Mouse (Mus musculus): Measurements from ENCODE around the gene Pard3.

Pard3 gene

DNA sequence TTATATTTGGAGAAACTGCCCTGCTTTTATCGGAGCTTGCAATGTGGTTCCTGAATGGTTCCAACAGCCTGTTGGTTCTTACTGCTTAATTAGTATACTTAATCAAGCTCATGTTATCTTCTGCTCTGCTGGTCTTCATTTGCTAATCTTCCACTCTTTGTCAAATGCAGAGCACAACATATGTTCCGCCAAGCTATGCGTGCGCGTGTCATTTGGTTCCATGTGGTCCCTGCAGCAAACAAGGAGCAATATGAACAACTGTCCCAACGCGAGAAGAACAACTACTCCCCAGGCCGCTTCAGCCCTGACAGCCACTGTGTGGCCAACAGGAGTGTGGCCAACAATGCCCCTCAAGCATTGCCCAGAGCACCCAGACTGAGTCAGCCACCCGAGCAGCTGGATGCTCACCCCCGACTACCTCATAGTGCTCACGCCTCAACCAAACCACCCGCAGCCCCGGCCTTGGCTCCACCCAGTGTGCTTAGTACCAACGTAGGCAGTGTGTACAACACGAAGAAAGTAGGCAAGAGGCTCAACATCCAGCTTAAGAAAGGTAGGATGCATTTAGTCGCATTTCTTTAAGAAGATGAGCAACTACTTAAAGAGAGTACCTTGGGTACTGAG, 307.7 kb downstream of the Pard3 start:
- ChIA-PET POLR2A (interaction anchor here in 1 of 4 experiments (1.2 to 1.4 kb wide), 2 partner anchors 38 to 243 kb away, joined by 3 to 4 read pairs; no protein-coding TSS in a partner anchor), CTCF (interaction anchor here in 1 of 4 experiments (0.6 kb wide), 1 partner anchor 223 kb away, joined by 3 read pairs; no protein-coding TSS in a partner anchor)

DNA sequence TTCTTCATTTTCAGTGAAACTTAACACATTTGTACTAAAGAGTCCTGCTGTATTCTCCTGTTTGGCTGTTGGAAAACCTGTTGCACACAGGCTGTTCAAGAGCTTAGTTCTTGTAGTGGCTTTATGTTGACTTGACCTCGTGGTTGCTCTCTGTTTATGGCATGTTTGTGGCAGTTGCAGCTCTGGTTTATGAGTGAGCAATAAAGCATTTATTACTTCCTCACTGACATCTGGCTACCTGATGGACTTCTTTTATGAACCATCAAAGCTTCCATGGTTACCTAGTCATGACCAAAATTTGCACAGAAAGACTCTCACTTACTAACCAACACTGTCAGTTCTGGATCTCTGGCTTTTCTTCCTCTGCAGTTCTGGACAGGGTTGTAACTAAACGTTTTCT, 314.1 kb downstream of the Pard3 start:
- POLR2A ChIA-PET = no interaction called here
- CTCF ChIA-PET = no interaction called here

DNA sequence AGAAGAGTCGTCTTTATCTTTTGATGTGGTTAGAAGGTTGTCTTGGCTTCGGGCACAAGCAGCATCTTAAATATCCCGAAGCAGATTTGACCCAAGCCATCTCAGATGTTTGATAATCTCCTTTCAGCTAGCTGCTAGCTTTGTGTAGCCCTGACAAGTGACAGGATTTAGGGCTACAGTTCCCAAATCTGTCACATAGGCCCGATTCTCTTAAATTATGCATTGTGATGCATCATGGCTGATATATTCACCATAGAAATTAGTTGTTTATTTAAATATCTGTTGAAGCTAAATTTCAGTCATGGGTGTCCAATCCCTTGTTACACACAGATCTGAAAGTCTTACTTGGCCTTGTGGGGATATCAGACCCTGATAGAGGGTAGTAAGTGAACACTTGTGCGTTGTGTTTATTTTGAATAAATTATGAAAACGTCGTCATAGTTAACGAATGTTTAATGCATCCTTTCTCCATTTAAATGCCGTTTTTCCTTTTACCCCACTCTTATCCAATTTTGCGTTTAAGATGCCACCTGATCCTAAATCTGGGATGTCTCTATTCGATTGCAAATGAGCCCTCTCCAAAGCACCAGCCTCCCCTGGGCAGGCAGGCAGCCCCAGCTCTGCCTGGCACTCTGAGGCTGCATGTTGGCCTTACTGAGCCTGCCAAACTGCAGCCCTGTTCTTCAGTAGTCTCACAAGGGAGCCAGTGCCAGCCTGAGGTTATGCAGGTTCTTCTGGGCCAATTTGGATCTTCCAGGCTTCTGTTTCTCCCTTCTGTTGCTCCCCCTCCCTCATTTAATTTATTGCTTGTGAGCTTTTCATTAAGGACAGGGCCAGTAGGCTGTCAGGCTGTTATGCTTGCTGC, 315.5 kb downstream of the Pard3 start:
- POLR2A ChIA-PET = interaction anchor here in 1 of 4 experiments (1.1 kb wide), 1 partner anchor 14 kb away, joined by 3 read pairs; no protein-coding TSS in a partner anchor

DNA sequence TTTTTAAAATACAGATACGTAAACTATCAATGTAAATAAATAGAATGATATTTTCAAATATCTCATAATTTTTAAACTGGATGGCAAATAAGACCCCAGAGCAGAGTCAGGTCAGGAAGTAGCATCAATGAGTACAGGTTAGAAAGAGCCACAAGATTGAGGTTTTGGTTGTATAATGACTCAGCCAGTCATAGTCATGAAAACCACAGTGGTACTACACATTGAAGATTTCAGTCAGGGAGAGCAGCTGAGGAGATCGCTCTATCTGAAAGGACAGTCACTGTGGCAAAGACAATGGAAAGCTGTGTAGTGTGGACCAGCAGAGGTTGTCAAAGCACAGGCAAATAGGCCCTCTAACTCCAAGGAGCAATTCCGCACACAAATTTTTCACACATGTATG, 317.6 kb downstream of the Pard3 start:
- POLR2A ChIA-PET = no interaction called here
- CTCF ChIA-PET = no interaction called here

More for the DNA sequence above, 315.5 kb downstream of the Pard3 start:
- CTCF ChIA-PET = no interaction called here

DNA sequence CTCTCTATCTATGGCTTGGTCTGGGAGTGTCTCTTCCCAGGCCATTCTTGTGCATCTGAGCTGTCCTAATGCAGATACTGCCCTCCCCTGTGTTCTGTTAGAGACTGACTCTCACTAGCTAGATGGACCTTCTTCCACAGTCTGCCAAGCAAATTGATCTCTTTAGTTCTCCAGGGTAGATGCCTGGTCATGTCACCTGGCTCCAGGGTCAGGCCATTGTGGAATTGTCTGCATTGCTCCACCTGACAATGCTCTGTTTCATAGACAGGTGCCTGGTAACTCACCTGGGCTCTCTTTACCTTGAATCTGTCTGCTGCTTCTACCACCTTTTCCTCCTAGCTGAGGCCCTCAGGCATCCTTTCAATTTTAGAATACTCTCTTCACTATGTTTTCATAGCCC, 329.0 kb downstream of the Pard3 start:
- CTCF ChIA-PET = no interaction called here

DNA sequence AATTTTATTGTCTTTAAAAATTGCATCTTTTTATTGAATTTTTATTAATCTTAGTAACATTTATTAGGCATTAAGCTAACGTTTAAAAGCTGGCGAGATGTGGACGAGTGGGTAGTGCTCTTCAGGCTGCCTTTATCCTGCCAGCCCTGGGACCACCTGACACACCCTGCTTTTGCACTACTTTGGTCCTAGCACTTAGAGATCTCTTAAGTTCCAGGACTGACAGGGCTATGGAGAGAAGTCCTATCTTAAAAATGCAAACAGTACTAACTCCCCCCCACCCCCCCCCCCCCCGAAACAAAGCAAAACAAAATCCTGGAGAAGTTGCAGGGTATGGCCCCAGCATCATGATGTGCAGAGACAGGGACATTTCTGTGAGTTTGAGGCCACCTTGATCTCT, 331.8 kb downstream of the Pard3 start:
- ChIA-PET POLR2A (interaction anchor here in 1 of 4 experiments (0.7 kb wide), 3 partner anchors 9 to 119 kb away, joined by 3 to 4 read pairs (median 3); no protein-coding TSS in a partner anchor), CTCF (interaction anchor here in 1 of 4 experiments (0.7 kb wide), 1 partner anchor 1113 kb away, joined by 3 read pairs; no protein-coding TSS in a partner anchor)

More for the DNA sequence above, 329.0 kb downstream of the Pard3 start:
- POLR2A ChIA-PET = no interaction called here

DNA sequence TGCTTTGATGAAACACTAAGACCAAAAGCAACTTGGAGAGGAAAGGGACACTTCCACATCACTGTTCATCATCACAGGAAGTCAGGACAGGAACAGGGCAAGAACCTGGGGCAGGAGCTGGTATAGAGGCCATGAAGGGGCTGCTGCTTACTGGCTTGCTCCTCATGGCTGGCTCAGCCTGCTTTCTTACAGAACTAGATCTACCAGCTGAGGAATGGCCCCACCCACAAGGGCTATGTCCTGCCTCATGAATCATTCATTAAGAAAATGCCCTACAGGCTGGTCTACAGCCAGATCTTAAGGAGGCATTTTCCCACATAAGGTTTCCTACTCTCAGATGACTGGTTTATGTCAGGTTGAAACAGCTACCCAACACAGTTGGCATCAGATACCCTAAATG, 342.1 kb downstream of the Pard3 start:
- CTCF ChIA-PET = interaction anchor here in 1 of 4 experiments (0.7 kb wide), 1 partner anchor 958 kb away, joined by 3 read pairs; no protein-coding TSS in a partner anchor
- POLR2A ChIA-PET = interaction anchor here in 2 of 4 experiments (0.7 to 1.5 kb wide), 5 partner anchors 16 to 36 kb away, joined by 3 to 5 read pairs (median 4); no protein-coding TSS in a partner anchor

DNA sequence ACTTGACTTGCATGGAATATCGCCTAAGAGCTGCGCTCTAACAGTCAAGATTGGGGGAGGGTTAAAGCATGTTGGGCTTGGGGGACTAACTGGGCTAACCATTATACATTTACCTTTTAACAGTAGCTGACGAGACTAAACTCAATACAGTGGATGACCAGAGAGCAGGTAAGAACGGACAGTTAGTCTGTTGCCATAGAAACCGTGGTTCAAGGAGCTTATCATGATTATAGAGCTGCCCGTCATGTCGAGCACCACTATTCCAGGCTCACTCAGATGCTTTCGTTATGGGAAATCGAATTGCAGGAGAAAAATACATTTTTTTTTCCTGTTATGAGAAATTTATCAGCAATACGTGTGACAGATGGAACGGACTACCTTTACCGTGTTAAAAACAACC, 346.9 kb downstream of the Pard3 start:
- CTCF ChIA-PET = no interaction called here
- POLR2A ChIA-PET = interaction anchor here in 1 of 4 experiments (0.6 to 1.8 kb wide), 3 partner anchors 11 to 472 kb away, joined by 3 to 6 read pairs (median 4); no protein-coding TSS in a partner anchor

DNA sequence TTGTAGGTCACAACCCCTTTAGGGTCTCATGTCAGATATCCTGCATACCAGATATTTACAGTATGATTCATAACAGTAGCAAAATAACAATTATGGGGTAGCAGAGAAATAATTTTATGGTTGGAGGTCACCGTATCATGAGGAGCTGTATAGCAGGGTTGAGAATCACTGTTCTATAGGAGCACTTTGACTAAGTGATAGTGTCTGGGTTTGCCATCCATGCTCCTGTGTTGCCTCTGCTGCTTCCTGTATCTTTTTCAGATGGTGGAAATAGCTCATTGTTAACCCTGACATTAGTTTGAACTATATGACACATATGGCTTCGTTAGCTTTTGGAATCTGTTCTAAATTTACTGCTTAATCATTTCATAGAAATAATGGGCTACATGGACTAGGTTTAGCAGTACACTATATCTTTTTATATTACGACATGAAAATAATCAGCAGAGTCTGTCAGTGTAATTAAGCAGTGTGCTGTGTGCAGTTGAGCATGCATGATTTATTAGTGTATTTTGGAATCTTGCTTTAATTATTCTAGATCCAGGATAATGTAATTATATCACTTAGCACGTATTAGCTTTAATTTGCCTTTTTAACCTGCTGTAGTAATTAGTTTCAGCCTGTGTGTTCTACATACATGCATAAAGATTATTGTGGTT, 347.6 kb downstream of the Pard3 start:
- CTCF ChIA-PET = no interaction called here

DNA sequence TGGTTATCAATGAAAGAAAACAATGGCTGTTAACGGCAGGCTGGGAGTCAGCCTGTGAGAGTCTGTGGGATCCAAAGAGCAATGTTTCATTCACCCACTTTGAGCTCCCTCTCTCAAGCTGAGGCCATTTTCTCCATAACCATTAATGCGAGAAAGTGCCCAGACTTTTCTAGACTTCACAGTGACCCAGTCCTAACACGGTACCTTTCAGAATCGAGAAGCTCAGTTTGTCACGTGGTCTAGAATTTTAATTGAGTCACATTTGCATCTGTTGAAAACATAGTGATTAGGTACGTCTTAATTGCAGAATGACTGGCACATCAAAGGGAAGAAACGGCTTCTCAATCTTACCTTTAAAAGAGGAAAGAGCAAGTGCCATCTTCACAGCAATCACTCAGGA, 359.3 kb downstream of the Pard3 start:
- ChIA-PET POLR2A (interaction anchor here in 2 of 4 experiments (0.7 to 1.3 kb wide), 3 partner anchors 11 to 15 kb away, joined by 3 read pairs; no protein-coding TSS in a partner anchor), CTCF (interaction anchor here in 2 of 4 experiments (0.6 to 1.2 kb wide), 2 partner anchors 10 to 28 kb away, joined by 3 to 11 read pairs; no protein-coding TSS in a partner anchor)

More for the DNA sequence above, 347.6 kb downstream of the Pard3 start:
- POLR2A ChIA-PET = interaction anchor here in 1 of 4 experiments (0.9 to 1.8 kb wide), 3 partner anchors 10 to 17 kb away, joined by 3 to 4 read pairs (median 3); no protein-coding TSS in a partner anchor

DNA sequence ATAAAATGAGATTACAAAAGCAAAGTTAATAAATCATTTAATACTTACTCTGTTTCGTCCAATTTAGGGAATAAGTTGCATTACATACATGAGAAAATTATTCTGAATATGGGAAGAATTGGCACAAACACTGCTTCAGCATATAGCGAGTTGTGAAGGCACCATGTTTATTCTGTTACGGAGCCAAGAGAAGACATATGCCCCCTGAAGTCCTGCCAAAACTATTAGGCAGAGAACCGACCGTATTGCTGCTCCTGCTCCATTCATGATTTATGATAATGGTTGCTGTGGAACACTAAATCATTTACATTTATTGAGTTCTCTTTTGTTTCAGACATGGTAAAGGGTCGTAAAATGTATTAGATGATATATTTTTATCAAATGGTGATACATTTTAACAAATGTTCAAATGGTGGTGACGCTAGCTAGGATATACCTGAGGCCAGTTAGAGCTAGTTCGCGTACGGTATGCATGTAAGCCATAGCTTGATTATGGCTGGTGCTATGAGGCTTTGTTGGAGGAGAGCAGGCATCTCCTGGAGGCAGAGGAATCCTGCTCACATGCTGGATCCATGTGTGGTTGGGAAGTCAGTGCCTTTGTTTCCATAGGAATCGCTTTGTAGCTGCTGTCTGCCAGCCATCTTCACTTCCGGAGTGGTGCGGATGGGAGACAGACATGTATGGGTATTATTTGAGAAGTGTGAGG, 360.7 kb downstream of the Pard3 start:
- ChIA-PET CTCF (no interaction called here), POLR2A (interaction anchor here in 1 of 4 experiments (1.5 kb wide), 1 partner anchor 18 kb away, joined by 4 read pairs; no protein-coding TSS in a partner anchor)

DNA sequence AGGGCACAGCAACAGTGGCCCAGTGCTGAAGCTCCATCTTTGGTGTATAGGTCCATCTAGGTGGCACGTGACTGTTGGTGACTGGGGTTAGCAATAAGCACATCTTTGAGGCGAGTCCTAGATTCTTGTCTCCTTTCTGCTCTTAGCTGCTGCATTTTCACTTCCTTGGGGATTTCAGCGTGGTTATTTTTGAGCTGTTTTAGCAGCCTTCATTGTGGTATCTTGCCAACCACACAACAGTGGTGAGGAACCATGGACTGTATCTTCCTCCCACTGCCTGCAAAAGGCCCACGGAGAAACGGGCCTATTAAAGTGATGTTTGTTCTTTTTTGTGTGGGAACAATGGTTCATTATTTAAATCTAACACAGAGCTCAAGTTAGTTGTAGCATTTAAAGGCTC, 363.2 kb downstream of the Pard3 start:
- ChIA-PET CTCF (no interaction called here), POLR2A (interaction anchor here in 3 of 4 experiments (0.6 to 2.0 kb wide), 3 partner anchors 12 to 54 kb away, joined by 3 to 4 read pairs (median 3); no protein-coding TSS in a partner anchor)

DNA sequence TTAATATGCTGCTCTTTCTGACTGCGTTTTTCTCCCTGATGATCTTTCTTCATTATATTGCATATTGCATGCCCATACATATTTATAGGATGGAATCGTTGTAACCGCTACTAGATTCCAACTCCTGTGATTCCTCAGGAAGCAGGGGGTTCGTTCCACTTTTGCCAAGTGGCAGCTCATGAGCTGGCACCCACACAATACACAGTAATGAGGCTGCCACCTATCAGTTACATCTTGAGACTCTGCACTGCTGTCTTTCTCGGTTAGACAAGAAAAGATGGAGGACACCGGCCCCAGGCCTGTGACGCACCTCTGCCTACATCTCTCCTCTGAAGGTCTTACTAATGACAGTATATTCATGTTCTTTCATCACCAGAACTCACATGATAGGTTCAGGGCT, 364.3 kb downstream of the Pard3 start:
- POLR2A ChIA-PET = interaction anchor here in 2 of 4 experiments (1.4 to 2.0 kb wide), 2 partner anchors 11 to 17 kb away, joined by 3 to 4 read pairs; no protein-coding TSS in a partner anchor
- CTCF ChIA-PET = no interaction called here

DNA sequence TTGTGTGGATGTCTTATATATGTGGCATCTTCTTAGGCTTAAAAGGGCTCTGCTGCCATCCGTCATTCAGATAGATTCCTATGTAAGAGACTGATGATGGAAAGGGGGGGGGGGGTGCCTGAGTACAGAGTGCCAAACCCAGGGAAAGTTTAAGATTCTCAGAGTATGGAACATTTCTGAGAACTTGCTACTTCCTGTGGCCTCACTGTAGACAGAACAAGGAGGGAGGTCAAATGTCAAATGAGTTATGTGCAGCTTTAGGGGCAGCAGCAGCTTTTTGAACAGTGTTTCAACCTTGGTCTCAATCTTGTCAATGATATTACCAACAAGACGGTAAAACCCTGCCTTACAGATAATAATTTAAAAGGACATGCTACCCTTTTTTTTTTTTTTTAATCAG, 367.5 kb downstream of the Pard3 start:
- ChIA-PET CTCF (no interaction called here), POLR2A (no interaction called here)

DNA sequence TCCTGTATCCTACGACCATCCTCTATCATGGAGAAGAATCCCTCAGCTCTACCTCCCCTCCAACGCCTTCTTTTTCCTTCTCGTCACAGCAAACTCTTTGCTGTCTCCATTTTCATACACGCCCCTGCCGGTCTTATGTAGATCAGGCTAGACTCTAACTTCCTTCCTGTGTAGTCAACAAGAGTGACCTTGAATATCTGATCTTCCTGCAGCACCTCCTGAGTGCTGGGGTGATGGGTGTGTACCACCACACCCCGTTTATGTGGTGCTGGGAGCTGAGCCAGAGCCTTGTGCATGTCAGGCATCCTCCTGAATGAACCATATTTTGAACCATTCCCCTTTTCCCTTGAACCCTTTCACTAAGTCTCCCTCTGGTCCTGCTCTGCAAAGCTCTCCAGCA, 372.3 kb downstream of the Pard3 start:
- CTCF ChIA-PET = interaction anchor here in 2 of 4 experiments (0.6 kb wide), 2 partner anchors 223 to 1040 kb away, joined by 3 read pairs; no protein-coding TSS in a partner anchor
- POLR2A ChIA-PET = interaction anchor here in 2 of 4 experiments (0.6 to 1.1 kb wide), 4 partner anchors 14 to 1318 kb away, joined by 3 to 7 read pairs (median 4); no protein-coding TSS in a partner anchor

DNA sequence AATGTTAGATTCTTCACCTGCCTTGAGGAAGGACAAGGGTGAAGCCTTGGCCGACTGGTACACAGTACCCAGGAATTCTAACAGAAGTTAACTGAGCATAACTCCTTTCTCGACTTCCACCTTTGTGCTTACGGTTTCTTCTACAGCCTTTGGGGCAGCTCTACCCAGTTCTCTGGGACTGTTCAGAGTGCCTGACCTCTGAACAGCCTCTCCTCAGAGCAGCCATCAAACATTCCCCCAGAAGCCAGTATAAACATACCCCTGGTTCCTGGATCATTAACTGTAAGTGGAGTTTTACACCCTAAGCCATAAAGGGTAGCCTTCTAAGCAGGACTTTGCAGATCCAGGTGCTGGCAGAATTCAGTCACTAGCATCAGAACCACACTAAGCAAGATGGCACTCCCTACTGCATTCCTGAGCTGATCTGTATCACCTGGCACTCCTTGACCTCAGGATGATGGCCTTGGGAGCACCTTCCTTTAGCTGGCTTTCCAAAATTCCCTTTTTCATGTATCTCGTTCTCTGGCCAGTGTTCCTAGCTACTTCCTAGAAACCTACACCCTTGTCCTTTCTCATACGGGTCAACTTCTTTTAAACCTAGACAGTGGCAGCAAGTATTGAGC, 374.0 kb downstream of the Pard3 start:
- POLR2A ChIA-PET = interaction anchor here in 2 of 4 experiments (0.9 to 1.8 kb wide), 5 partner anchors 15 to 32 kb away, joined by 3 to 5 read pairs (median 3); no protein-coding TSS in a partner anchor
- CTCF ChIA-PET = interaction anchor here in 2 of 4 experiments (0.5 to 0.6 kb wide), 2 partner anchors 779 to 1513 kb away, joined by 4 read pairs; no protein-coding TSS in a partner anchor

DNA sequence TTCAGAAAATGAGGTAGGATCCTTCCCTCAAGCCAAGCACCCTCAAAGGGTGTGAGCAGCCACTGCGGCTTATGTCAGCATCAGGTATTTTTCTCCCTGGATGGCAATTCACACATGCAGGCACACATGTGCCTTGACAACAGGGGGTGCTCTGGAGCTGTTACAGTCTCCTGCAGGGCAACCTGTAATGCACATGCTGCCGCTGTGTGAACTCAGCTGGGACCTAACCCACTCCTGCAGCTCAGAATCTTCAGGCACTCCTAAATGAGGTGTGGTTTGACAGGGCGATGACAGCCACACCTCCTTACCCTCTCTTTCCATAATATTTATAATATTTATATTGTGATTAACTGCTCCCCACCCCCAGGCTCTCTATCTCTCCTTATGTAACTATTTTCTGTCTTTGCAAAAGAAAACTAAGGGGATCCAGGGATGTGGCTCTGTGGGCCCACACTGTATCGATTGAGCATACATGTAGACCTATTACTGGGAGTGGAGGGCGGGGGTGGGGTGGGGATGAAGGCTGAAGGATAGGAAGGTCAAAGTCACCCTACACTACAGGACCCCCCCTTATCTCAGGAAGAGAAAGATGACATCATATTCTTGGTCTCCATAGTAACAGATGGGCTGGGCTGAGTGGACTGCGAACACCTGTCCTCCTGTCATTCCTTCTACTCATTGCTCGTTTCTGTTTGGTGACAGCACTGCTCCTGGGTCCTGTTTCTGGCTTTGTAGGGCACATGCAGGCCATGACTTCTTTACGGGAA, 375.1 kb downstream of the Pard3 start:
- CTCF ChIA-PET = interaction anchor here in 2 of 4 experiments (0.5 to 0.6 kb wide), 2 partner anchors 778 to 944 kb away, joined by 4 read pairs; no protein-coding TSS in a partner anchor
- POLR2A ChIA-PET = interaction anchor here in 3 of 4 experiments (0.6 to 1.5 kb wide), 10 partner anchors 9 to 171 kb away, joined by 3 to 8 read pairs (median 3); no protein-coding TSS in a partner anchor
